Mouse (Mus musculus) liver, embryonic 15.5 days (tissue): ENCODE measurements at regions not wholly inside any gene's neighbourhood (a gene's known extent, or its start where the extent isn't known, plus 50 kb on each side); places are given as distances from the start of the nearest gene placed in this dataset.
"Not testable (repeated sequence)": the region's sequence is repeated elsewhere in the genome, so short reads cannot be mapped to it uniquely, and the experiment has no call there.

Experiments
- ATAC-seq: fragments of 200-750 bp; cut with Nextera tagmentation; 2 replicates; pipeline ENCODE4 v1.8.0; 2017; ENCODE audit warnings: moderate number of reproducible peaks, mild to moderate bottlenecking, moderate library complexity; ENCODE audit not compliant: insufficient read depth
- H3K27ac ChIP-seq: fragments of 300-500 bp; sonication (generic); replicated peaks from 2 replicates; pipeline ENCODE4 v1.5.1; 2015; ENCODE audit warnings: mild to moderate bottlenecking, inconsistent platforms
- H3K27me3 ChIP-seq: fragments of 300-500 bp; sonication (generic); 2 replicates; pipeline ENCODE4 v1.6.1; 2015; ENCODE audit warnings: mild to moderate bottlenecking, inconsistent platforms
- H3K36me3 ChIP-seq: fragments of 300-500 bp; sonication (generic); replicated peaks from 2 replicates; pipeline ENCODE4 v1.6.1; 2015; ENCODE audit warnings: moderate library complexity, mild to moderate bottlenecking, inconsistent platforms
- H3K4me1 ChIP-seq: fragments of 300-500 bp; sonication (generic); replicated peaks from 2 replicates; pipeline ENCODE4 v1.6.1; 2015; ENCODE audit warnings: inconsistent platforms
- H3K4me2 ChIP-seq: fragments of 300-500 bp; sonication (generic); 2 replicates; pipeline ENCODE4 v1.6.1; 2015; ENCODE audit warnings: moderate library complexity, mild to moderate bottlenecking, inconsistent platforms
- H3K4me3 ChIP-seq: fragments of 300-500 bp; sonication (generic); replicated peaks from 2 replicates; pipeline ENCODE4 v1.5.1; 2015; ENCODE audit warnings: mild to moderate bottlenecking, inconsistent platforms
- H3K9ac ChIP-seq: fragments of 300-500 bp; sonication (generic); 2 replicates; pipeline ENCODE4 v1.6.1; 2015; ENCODE audit warnings: moderate library complexity, mild to moderate bottlenecking, inconsistent platforms
- H3K9me3 ChIP-seq: fragments of 300-500 bp; sonication (generic); replicated peaks from 2 replicates; pipeline ENCODE4 v1.6.1; 2016; ENCODE audit warnings: inconsistent platforms
- WGBS: fragments of 180-500 bp; shearing (Covaris S2); methylation state at CpG from one replicate; pipeline ENCODE4 v1.1.7; 2015; ENCODE audit warnings: mixed read lengths; ENCODE audit not compliant: insufficient replicate concordance; 5-methylcytosine and 5-hydroxymethylcytosine counted together

DNA sequence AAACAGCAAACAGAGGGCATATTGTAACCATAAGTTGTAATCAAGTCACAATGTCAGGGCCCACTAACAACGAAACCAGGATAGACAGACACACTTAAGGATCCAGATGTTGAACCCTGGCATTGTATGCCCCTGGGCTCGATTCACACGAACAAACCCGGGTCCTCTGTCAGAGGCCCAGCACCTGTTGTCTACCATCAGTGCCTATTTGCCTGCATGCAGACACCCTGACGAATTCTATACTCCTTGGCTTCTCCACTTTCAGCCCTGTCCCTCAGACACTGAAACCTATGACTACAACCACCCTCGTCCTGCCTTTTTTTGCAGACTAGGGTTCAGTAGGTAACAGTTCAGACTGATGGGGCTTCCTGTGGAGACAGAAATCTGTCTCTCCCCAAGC, 170.6 kb upstream of the Pkdcc start:
- no peak overlapping the region for H3K4me3 ChIP-seq
- H3K9ac ChIP-seq, result no peak overlapping the region
- no peak overlapping the region for H3K4me2 ChIP-seq
- no peaks in the 10 kb centered on the region for H3K9me3 ChIP-seq
- H3K36me3 ChIP-seq, result no peaks in the 10 kb centered on the region
- no peaks in the 10 kb centered on the region for H3K27me3 ChIP-seq
- no peaks in the 10 kb centered on the region for H3K4me1 ChIP-seq
- 64% methylated on average over 6 of the region's 6 CpGs for WGBS
- no peak overlapping the region for H3K27ac ChIP-seq
- no peak for ATAC-seq

DNA sequence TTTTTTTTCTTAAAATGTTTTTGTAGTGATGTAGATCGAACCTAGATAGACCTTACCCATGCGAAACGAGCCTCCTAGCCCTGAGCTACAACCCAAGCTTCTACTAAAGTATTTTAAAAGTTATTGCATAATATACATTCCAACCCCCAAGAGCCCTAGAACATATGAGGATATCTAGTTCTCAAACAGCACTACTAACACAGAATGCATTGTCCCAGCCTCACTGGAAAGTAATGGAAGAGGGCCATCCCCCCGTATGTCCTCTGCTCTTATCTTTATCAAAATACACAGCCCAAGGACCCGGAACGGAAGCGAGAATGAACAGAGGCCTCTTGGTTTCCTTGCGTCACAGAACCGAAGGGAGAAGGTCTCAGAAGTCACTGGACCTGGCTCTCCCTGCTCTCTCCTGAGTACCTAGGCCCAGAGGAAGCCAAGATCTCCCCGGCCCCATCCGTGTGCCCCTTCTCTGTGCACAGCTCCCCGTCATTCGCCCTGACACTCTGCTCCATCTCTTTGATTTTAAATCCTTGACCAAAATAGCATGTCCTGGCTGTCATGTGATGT, 165.0 kb upstream of the Pkdcc start:
- Histone ChIP-seq H3K4me1 (no peaks in the 10 kb centered on the region), H3K27me3 (no peaks in the 10 kb centered on the region), H3K27ac (no peak overlapping the region), H3K36me3 (no peaks in the 10 kb centered on the region), H3K4me3 (no peak overlapping the region), H3K9me3 (no peaks in the 10 kb centered on the region), H3K4me2 (no peak overlapping the region), H3K9ac (no peak overlapping the region)
- no peak for ATAC-seq
- WGBS, result 42% methylated on average over 13 of the region's 13 CpGs

DNA sequence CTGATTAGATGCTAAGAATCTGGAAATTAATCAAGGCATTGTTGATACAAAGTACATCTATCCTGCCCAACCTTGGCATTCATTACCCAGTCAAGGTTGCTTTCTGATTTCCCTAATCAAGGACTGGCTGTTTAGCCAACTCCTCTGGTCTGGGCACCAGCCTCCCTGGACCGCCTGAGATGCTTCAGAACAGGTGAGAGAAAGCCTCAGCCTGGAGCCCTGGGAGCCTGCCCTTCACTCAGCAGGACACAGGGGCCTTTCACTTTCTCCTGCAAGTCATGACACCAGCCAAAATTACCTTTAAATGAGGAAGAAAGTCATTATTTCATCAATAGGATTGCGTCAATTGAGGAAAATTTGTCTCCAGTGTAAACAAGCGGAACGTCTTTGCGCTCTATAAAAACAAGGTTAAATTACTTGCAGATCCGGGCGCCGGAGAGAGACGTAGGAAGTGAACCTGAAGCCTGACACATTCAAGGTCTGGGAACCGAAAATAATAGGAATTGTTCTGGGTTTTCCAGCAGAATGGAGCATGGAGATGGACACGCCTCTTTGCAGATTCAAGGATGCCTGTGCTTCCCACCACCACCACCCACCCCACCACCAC, 164.4 kb upstream of the Pkdcc start:
- H3K4me2 ChIP-seq, result no peak overlapping the region
- WGBS, result 67% methylated on average over 11 of the region's 11 CpGs
- ATAC-seq, result no peak
- H3K9ac ChIP-seq, result no peak overlapping the region
- no peaks in the 10 kb centered on the region for H3K27me3 ChIP-seq
- no peak overlapping the region for H3K4me3 ChIP-seq
- no peaks in the 10 kb centered on the region for H3K4me1 ChIP-seq
- no peak overlapping the region for H3K27ac ChIP-seq
- no peaks in the 10 kb centered on the region for H3K9me3 ChIP-seq
- no peaks in the 10 kb centered on the region for H3K36me3 ChIP-seq

DNA sequence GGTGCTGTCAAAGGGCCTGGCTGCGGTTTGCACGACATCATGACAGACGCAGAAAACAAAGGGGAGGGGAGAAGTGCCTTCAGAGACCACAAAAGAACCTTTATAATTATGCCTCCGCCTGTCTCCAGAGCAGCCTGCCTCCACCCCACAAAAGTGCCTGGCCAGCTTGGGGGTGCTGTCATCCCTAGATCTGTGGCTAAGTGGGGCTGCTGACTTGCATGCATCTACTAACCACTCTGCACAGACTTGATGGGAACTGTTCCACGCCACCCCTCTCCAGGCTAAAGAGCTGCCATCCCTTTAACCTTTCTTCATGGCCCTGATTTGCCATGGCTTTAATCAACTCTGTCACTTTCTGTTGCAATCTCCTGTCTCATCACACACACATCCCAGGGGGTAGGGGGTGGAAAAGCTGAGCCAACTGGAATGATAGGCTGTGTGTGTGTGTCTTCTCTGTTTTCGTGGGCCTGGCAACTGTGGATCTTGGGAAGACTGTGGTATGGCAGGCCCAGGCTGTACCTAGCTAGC, 162.4 kb upstream of the Pkdcc start:
- 61% methylated on average over 6 of the region's 6 CpGs for WGBS
- no peaks in the 10 kb centered on the region for H3K4me1 ChIP-seq
- ATAC-seq, result no peak

DNA sequence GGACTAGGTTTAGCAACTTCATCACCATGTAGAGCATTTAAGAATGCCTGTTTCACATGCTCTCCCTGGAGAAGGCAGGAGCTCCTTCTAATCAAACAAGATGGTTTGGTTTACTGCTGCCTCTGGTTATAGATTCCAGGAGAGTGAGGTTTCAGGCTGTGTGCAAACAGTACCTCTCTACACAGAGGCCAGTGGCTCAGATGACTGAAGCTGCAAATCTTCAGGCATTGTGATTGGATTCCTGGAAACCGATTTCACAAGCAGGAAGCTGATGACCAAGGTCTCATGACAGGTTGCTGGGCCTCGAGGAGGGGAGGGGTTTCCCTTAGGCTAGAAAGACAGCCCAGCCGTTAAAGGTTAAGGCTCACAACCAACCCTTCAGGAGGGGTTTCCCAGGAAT, 157.3 kb upstream of the Pkdcc start:
- H3K9ac ChIP-seq, result no peak overlapping the region
- no peaks in the 10 kb centered on the region for H3K9me3 ChIP-seq
- no peaks in the 10 kb centered on the region for H3K4me1 ChIP-seq
- H3K27ac ChIP-seq, result no peak overlapping the region
- H3K4me2 ChIP-seq, result no peak overlapping the region
- no peaks in the 10 kb centered on the region for H3K27me3 ChIP-seq
- no peak for ATAC-seq
- H3K4me3 ChIP-seq, result no peak overlapping the region
- no peaks in the 10 kb centered on the region for H3K36me3 ChIP-seq
- WGBS, result 13% methylated on average over 3 of the region's 3 CpGs

More for the DNA sequence above, 162.4 kb upstream of the Pkdcc start:
- no peaks in the 10 kb centered on the region for H3K27me3 ChIP-seq
- no peak overlapping the region for H3K9ac ChIP-seq
- H3K4me2 ChIP-seq, result no peak overlapping the region
- H3K9me3 ChIP-seq, result no peaks in the 10 kb centered on the region
- H3K27ac ChIP-seq, result no peak overlapping the region
- no peak overlapping the region for H3K4me3 ChIP-seq
- H3K36me3 ChIP-seq, result no peaks in the 10 kb centered on the region

DNA sequence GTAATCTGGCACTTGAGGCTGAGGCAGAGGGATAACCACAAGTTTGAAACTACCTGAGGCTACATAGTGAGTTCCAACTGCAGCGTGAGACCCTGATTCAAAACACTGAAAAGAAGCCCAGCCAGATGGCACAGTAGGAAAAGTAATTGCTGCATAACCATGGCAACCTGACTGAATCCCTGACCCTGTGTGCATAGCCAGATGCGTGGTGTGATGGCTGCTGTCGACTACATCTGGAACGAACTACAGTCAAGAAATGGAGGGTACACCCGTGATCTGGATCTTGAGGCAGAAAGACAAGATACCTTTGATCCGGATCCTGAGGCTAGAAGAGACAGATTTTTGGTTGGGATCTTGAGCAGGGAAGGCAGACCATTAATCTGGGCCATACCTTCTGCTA, 153.2 kb upstream of the Pkdcc start:
- 79% methylated on average over 6 of the region's 6 CpGs for WGBS
- Histone ChIP-seq H3K27ac (no peak overlapping the region), H3K4me3 (no peak overlapping the region), H3K9ac (no peak overlapping the region), H3K4me1 (no peaks in the 10 kb centered on the region), H3K27me3 (no peaks in the 10 kb centered on the region), H3K4me2 (no peak overlapping the region), H3K36me3 (no peaks in the 10 kb centered on the region), H3K9me3 (no peaks in the 10 kb centered on the region)
- ATAC-seq, result no peak

DNA sequence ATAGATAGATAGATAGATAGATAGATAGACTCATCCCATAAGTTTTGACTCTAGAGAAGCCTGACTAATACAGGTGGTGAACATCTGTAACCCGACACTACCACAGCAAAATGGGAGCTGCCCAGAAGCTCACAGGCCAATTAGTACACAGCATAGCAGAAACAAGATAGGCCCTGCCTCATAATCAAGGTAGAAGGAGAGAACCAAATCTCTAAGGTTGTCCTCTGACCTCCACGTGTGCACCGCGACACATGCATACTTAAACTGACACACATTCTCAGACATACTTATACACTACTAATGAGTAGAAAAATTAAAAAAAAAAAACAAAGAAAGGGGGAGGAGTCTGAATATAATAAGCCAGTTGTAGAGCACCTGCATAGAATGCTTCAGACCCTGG, 151.2 kb upstream of the Pkdcc start:
- no peaks in the 10 kb centered on the region for H3K9me3 ChIP-seq
- no peak overlapping the region for H3K4me2 ChIP-seq
- H3K27me3 ChIP-seq, result no peaks in the 10 kb centered on the region
- no peak overlapping the region for H3K4me3 ChIP-seq
- H3K9ac ChIP-seq, result no peak overlapping the region
- H3K4me1 ChIP-seq, result no peaks in the 10 kb centered on the region
- no peak for ATAC-seq
- H3K36me3 ChIP-seq, result no peaks in the 10 kb centered on the region
- 46% methylated on average over 4 of the region's 4 CpGs for WGBS
- no peak overlapping the region for H3K27ac ChIP-seq

DNA sequence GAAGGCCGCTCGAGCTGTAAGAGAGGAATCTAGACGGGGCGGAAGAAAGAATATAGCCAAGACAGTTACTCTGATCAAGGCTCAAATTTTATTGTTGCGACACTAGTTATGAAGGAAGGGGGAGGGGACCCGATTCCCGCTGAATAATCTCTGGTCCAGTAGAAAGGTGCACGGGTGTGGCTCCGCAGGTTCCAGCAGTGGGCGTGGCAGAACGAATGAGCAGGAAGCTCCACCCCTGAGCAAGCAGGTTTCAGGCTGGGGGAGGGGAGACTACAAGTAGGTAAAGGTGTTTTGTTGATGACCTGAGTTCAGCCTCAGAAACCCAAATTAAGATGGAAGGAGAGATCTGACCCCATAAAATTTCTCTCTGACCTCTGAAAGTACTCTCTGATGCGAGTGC, 150.7 kb upstream of the Pkdcc start:
- not testable (repeated sequence) for H3K4me2 ChIP-seq, H3K4me3 ChIP-seq, H3K27me3 ChIP-seq, H3K27ac ChIP-seq, H3K4me1 ChIP-seq, H3K9me3 ChIP-seq, H3K36me3 ChIP-seq, H3K9ac ChIP-seq, ATAC-seq
- WGBS, result 23% methylated on average over 12 of the region's 12 CpGs

DNA sequence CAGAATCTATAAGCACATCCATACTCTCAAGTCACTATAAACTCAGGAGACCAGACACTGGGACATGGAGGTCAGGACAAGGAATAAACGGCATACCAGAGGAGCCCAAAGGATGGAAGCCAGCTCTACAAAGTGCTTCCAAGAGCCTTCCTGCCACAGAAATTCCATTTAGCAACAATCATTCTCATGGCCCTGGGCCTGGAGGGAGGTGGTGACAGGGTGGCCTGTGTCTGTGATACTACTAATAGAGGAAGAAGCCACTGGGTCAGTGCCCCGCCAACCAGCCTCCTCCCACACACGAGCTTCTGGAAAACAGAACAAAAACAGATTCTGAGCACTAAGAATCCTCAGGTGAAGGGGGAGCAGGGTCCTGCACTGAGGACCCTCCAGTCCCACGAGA, 145.8 kb upstream of the Pkdcc start:
- no peak overlapping the region for H3K4me3 ChIP-seq
- H3K27me3 ChIP-seq, result no peaks in the 10 kb centered on the region
- H3K4me2 ChIP-seq, result no peak overlapping the region
- H3K9ac ChIP-seq, result no peak overlapping the region
- H3K27ac ChIP-seq, result no peak overlapping the region
- H3K9me3 ChIP-seq, result no peaks in the 10 kb centered on the region
- ATAC-seq, result no peak
- H3K36me3 ChIP-seq, result no peaks in the 10 kb centered on the region
- 43% methylated on average over 4 of the region's 4 CpGs for WGBS
- H3K4me1 ChIP-seq, result no peaks in the 10 kb centered on the region

DNA sequence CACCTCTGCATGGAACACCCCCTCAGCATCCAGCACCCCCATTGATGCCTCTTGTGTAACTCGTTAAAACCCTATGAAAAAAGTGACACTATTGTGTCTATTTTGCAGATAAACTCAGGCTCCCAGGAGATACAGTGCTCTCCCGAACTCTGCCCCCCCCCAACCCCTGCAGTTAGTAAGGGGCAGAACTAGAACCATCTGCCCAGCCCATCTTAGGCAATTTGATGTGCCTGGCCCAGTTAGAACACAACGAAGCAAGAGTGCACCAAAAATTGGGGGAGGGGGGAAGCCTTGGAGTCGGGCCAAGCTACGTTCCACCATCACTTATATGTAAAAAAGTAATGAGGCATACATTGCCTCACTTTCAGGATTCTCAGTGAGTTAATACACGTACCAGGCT, 143.3 kb upstream of the Pkdcc start:
- H3K9me3 ChIP-seq, result no peaks in the 10 kb centered on the region
- H3K27me3 ChIP-seq, result no peaks in the 10 kb centered on the region
- WGBS, result 53% methylated on average over 6 of the region's 6 CpGs
- no peak for ATAC-seq
- no peaks in the 10 kb centered on the region for H3K4me1 ChIP-seq
- H3K4me2 ChIP-seq, result no peak overlapping the region
- no peaks in the 10 kb centered on the region for H3K36me3 ChIP-seq
- no peak overlapping the region for H3K27ac ChIP-seq
- no peak overlapping the region for H3K4me3 ChIP-seq
- no peak overlapping the region for H3K9ac ChIP-seq

DNA sequence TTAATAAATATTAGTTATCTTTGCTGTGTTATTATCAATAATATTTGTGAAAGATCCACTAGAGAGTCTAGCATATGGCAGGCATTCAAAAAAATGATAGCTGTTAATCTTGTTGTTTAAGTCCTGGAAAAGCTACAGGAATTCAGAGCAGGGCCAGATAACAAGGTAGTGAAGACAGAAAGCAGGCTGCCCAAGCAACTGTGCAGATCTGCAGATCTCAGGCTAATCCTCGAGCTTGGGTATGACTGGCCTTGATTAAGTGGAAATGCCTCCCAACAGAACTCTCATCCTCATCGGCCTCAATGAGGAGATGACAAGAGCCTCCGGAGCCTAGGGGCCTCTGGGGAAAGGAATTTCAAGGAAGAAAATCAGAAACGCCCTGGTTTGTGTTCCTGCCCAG, 142.9 kb upstream of the Pkdcc start:
- Histone ChIP-seq H3K27ac (no peak overlapping the region), H3K4me3 (no peak overlapping the region), H3K36me3 (no peaks in the 10 kb centered on the region), H3K4me1 (no peaks in the 10 kb centered on the region), H3K4me2 (no peak overlapping the region), H3K27me3 (no peaks in the 10 kb centered on the region), H3K9ac (no peak overlapping the region), H3K9me3 (no peaks in the 10 kb centered on the region)
- no peak for ATAC-seq
- WGBS, result 52% methylated on average over 4 of the region's 4 CpGs

DNA sequence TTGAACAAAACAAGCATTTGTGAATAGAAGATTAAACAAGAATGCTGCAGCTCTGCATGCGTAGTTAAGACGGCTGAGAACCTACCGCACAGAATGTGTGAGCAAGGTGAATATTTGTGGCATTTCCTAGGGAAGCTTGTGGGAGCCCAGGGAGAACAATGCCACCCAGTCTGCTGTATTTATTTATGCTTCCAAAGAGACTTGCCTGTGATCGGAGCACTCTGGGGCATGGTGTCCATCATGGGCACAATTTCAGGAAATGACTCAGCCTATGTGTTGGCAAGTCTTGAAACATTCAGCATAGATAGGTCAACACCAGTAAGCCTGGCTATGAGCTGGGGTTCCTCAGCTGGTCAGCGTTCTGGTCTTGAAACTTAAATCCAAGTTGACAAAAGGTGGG, 140.2 kb upstream of the Pkdcc start:
- no peak for ATAC-seq
- H3K27ac ChIP-seq, result no peak overlapping the region
- WGBS, result 27% methylated on average over 5 of the region's 5 CpGs

More for the DNA sequence above, 140.2 kb upstream of the Pkdcc start:
- Histone ChIP-seq H3K9me3 (no peaks in the 10 kb centered on the region), H3K4me2 (no peak overlapping the region), H3K4me1 (no peaks in the 10 kb centered on the region), H3K9ac (no peak overlapping the region), H3K4me3 (no peak overlapping the region), H3K36me3 (no peaks in the 10 kb centered on the region), H3K27me3 (no peaks in the 10 kb centered on the region)
